Mouse (Mus musculus) adrenal gland, adult 18-20 months (tissue): ENCODE measurements at regions not wholly inside any gene's neighbourhood (a gene's known extent, or its start where the extent isn't known, plus 50 kb on each side); places are given as distances from the start of the nearest gene placed in this dataset.

Source experiments
- DNase-seq, 2 experiments: peaks; one replicate each; pipeline ENCODE4 v3.0.0; 2021 to 2022; ENCODE audit warnings: low spot score in 2 of 2

- DNase-seq: no peak
These were observed 1223.0 kb downstream of the Dnajb9 start for GRCm38 (mm10) chr12:42987018-42987606.

GRCm38 (mm10) chr12:42986505-42986904, 1223.6 kb downstream of the Dnajb9 start:
- DNase-seq: no peak

GRCm38 (mm10) chr12:42986096-42986495, 1224.0 kb downstream of the Dnajb9 start:
- DNase-seq: no peak

GRCm38 (mm10) chr12:42978828-42979227, 1231.3 kb downstream of the Dnajb9 start:
- no peak for DNase-seq

GRCm38 (mm10) chr12:42972766-42973165, 1237.4 kb downstream of the Dnajb9 start:
- DNase-seq: peak in 1 of 2 experiments; percentile 7

- no peak for DNase-seq
These were observed 1248.6 kb downstream of the Dnajb9 start for GRCm38 (mm10) chr12:42961535-42961934.

- no peak for DNase-seq
These were observed 1262.2 kb downstream of the Dnajb9 start for GRCm38 (mm10) chr12:42947961-42948360.

- DNase-seq: no peak
These were observed 1295.8 kb downstream of the Dnajb9 start for GRCm38 (mm10) chr12:42914374-42914773.
